Mouse (Mus musculus) NIH3T3 (cell line): ENCODE measurements around the gene Olfr1105.

Experiments
- DNase-seq: peaks from one replicate; pipeline ENCODE4 v3.0.0-alpha.2; 2012; ENCODE audit warnings: low read depth

The Olfr1105 gene

GRCm38 (mm10) chr2:87036431-87036830, at the start of gene Olfr1105:
Olfr1105 (minus strand) TSS chr2:87036531.
- no peak for DNase-seq

DNA sequence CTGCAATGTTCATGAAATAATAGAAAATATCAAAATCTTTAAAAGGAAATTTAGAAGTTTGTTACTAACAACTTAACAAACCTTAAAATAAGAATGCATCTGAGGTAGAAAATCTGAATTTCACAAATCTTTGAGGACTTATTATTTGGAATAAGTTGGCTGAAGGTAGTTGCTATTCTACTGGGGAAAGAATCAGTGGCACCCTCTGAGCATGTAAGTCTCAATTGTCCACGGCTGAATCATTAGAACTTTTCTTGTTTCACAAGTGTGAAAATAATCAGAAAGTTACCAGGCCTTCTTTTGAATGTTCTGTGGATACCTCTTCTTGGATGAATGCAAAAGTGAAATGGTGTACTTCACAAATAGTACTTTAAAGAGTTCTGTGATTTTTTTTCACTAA, 39.4 kb upstream of the Olfr1105 start, which contains the start of gene Olfr1107:
Gene Olfr1107 (minus strand): TSS at position 101 of the 400 bp plus-strand sequence.
- no peak for DNase-seq

DNA sequence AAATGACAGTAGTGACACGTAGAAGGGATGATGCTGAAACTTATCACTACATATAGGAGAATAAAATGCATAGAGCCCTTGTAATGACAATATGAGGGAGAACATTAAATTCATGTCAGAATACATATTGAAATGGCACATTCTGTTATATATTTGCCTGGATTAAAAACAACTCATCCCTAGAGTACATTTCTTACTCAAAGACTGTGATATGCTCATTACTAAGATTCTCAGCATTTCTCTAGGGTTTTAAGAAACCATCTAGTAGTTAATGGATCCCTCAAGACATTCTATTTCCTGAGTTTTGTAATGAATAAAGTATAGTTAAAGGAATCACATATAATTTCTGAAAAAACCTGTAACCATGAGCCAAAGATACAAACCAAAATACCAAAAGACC, 15.8 kb upstream of the Olfr1105 start, which contains the start of gene Olfr1106:
Gene Olfr1106 (minus strand): TSS at position 101 of the 400 bp plus-strand sequence.
- no peak for DNase-seq

GRCm38 (mm10) chr2:87026980-87027379, 9.4 kb downstream of the Olfr1105 start, which contains the start of gene Olfr1104:
Olfr1104 (minus strand) TSS chr2:87027080.
- DNase-seq: no peak

- no peak for DNase-seq
Measured at GRCm38 (mm10) chr2:86998098-86998497, 38.2 kb downstream of the Olfr1105 start, which contains the start of gene Olfr1102. Olfr1102 (plus strand) TSS chr2:86998398.

DNA sequence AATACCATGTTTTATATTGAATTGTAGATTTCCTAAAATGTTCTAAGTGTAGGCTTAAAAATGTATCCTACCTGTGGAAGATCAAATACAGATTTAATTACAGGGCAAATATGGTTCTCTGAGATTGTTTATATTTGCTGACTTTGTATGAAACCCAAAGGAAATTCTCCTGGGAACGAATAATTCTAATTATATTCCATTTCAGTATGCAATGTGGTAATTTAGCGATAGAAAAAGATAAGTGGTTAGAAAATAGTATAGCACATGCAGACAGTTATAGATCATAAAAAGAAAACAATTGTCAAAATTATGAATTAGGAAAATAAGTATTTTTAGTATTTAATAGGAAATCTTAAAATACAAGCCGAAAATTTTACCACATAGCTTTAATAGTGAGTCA, 45.2 kb downstream of the Olfr1105 start, which contains the start of gene Olfr1101:
Gene Olfr1101 (minus strand): TSS at position 101 of the 400 bp plus-strand sequence.
- no peak for DNase-seq
